Mouse (Mus musculus): ENCODE measurements around the gene Notch2.

DNA sequence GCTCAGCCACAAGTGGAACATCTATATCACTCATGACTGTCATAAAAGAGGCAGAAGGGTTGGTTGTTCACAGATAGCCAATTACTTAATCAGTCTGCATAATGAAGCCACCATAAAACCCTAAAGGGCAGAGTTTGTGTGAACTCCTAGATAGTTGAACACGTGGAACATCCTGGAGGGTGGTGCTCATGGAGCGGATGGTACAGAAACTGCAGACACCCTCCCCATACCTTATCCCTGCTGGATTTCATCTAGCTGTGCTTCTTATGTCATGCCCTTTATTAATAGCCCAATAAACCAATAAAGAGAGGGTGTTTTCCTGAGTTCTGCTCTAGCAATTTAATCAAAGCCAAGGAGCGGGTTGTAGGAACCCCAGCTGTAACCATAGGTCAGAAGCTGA, 174.4 kb downstream of the Notch2 start:
- TF ChIP-seq CTCF (IDR thresholded peaks at IDR 0.05) (no peak), EP300 (IDR thresholded peaks at IDR 0.05) (no peak)

Measured in lung, postnatal 0 days (tissue).